Mouse (Mus musculus) thymus, postnatal 4 days (tissue): ENCODE data around the gene Pon1.

Experiments
- DNase-seq: peaks from one replicate; pipeline ENCODE4 v3.0.0; 2021

Gene Pon1

DNA sequence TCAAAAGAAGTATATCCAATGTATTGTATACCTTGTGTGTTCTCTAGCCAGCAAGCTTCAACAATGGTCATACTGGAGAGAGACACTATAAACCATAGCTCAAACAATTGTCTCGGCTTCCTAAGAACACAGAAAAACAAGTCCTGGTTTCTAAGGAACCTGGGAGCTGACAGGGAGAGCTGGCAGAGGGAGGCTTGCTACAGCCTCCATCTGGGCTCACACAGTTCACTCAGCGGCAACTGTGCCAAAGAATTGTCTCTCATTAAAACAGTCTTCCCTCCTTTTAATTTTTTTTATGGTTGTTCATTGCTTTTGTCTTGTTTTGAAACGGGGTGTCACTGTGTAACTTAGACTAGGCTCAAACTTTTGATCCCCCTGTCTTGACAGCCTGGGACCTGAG is 73.5 kb downstream of the Pon1 start:
- DNase-seq, result no peak

DNA sequence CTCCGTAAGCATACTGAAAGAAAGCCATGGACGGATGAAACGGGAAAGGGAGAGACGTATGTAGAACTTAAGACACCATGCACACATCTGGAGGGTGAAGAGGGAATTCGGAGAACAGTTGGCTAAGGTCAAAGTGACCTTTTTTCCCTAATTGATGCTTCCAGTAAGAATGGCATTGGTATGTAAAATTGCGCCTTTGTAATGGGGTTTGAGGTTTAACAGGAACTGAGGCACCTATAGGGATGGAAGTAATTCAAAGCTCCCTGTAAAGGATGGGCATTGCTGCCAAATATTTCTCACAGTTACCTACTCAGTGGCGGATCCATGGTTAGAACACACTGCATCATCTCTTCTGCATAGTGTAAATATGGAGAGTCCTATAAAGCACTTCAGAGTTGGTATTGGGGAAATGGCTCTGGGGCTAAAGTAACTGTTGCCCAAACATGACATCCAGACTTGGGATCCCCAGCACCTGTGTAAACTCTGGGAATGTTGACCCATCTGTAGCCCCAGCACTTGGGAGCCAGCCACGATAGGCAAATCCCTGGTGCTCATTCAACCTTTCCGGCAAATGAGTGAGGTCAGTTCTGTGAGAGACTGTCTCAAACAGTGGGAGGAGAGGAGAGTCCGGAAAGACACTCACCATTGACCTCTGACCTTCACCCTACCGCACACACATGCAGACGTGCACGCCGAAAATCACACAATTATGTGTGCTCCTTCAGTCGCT is 74.4 kb downstream of the Pon1 start:
- no peak for DNase-seq
